Comparison of ENCODE assay signal across 12 mouse cellular contexts in the genomic region with DNA sequence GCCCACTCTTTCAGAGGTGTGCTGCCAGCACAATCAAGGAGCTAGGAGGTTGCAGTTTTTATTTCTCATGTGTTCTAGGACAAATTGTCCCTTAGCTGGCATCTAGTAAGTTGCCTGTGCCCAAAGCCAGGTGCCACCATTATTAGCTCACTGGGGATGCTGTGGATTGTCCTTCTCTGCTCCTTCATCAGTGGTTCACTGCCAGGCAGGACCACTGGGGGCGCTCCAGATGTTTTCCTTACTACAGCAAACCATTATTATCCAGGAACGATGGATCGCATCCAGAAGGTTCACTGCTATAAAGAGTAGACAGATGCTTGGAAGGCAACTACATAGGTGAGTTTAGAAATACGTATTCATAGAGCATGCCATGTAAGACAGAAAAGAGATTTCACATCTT. TPM values are rescaled to one million over a fixed set of nuclear protein-coding genes. Genes with fewer than 3 reads are reported as not detected.
DNase-seq lines count a peak whose midpoint lies in the region; ATAC-seq and TF ChIP-seq lines count a peak whose summit lies in the region.
"Had no signal": no experiment of that assay in that cellular context is flagged by ENCODE, and none has a peak within 500 bp of the region (broad histone marks: within the 10 kb centered on the region; RNA-seq: fewer than 3 reads in every experiment).

No protein-coding gene starts in this region.

- no peaks in the 10 kb centered on the region for H3K36me3 ChIP-seq in CH12.LX (replicated peaks in 1 of 2; ENCODE audit: control insufficient read depth in 1 of 2, insufficient read depth in 1 of 2, low read length in 1 of 2)
- H3K36me3 ChIP-seq: heart, embryonic 13.5 days; liver, embryonic 13.5 days had no signal

- H3K27ac ChIP-seq in CH12.LX (ENCODE audit: insufficient read depth, low read depth) = no peak overlapping the region
- H3K27ac ChIP-seq: heart, embryonic 13.5 days; liver, embryonic 13.5 days; macrophage had no signal

- peaks cover 0 to 16% of the 10 kb centered on the region in 2 experiments; a peak in 2 of 4 replicates for H3K4me1 ChIP-seq in CH12.LX (ENCODE audit: control insufficient read depth in 1 of 2, insufficient read depth in 2 of 2)
- H3K4me1 ChIP-seq: heart, embryonic 13.5 days; liver, embryonic 13.5 days had no signal

- H3K4me3 ChIP-seq in CH12.LX (replicated peaks in 1 of 3; ENCODE audit: low read depth in 2 of 3, low read length in 2 of 3, poor library complexity in 1 of 3) = no peak overlapping the region
- H3K4me3 ChIP-seq: heart, embryonic 13.5 days; liver, embryonic 13.5 days; myocyte had no signal

- TF ChIP-seq RAD21 in CH12.LX (IDR thresholded peaks at IDR 0.05; ENCODE audit: low read depth, low read length) = peak; percentile 34

- no peak overlapping the region for H3K4me2 ChIP-seq in CH12.LX (ENCODE audit: insufficient read depth, low read depth, poor library complexity, severe bottlenecking)
- H3K4me2 ChIP-seq: heart, embryonic 13.5 days; liver, embryonic 13.5 days had no signal

- intact Hi-C loops in left cerebral cortex, postnatal 4 days (cut with DNase I) = loop anchor here (10.0 kb wide), 2 partner anchors 178 to 308 kb away; no protein-coding TSS in a partner anchor

- no peak for ATAC-seq in Patski

- peak; percentile 8 for DNase-seq in heart, postnatal 4 days
- DNase-seq in heart, adult 8-10 months (ENCODE audit: low spot score) = no peak
- DNase-seq in left cerebral cortex, postnatal 4 days = peak; percentile 10
- DNase-seq in left cerebral cortex, adult 11 months (ENCODE audit: low spot score) = no peak
- no peak for DNase-seq in CH12.LX (ENCODE audit: extremely low read depth)
- DNase-seq in Patski (ENCODE audit: low read depth, low spot score) = no peak
- no peak for DNase-seq in adrenal gland, postnatal 25 days
- DNase-seq: adrenal gland, adult 8-10 months; liver, embryonic 13.5 days had no signal

- in situ Hi-C loops in CH12.LX (cut with MboI; ENCODE audit: low pct_ligation_motif_present, low pct_unique_long_range_greater_than_20kb, low sequenced_read_pairs) = loop anchor here (10.0 kb wide), 1 partner anchor 178 kb away; no protein-coding TSS in a partner anchor
- in situ Hi-C loops in Patski (cut with MboI; ENCODE audit: low pct_unique_long_range_greater_than_20kb) = no loop called here

- dilution Hi-C loops in CH12.LX (cut with MboI; ENCODE audit: extremely low pct_ligation_motif_present, extremely low pct_unique_long_range_greater_than_20kb, low sequenced_read_pairs) = no loop called here

- CTCF ChIA-PET in Patski (lab: Charles Lee) = no interaction called here

- H3K79me2 ChIP-seq in CH12.LX (replicated peaks; ENCODE audit: control insufficient read depth, extremely low read depth, insufficient read depth, poor library complexity, severe bottlenecking) = no peaks in the 10 kb centered on the region

- TF ChIP-seq POLR2A in CH12.LX (IDR thresholded peaks at IDR 0.05; ENCODE audit: low read depth, low read length) = no peak

- no peak overlapping the region for H3K9ac ChIP-seq in CH12.LX (ENCODE audit: insufficient read depth, low read depth)
- H3K9ac ChIP-seq: heart, embryonic 13.5 days; liver, embryonic 13.5 days had no signal

- POLR2A ChIA-PET in Patski (lab: Charles Lee) = no interaction called here

- TF ChIP-seq EP300 in CH12.LX (IDR thresholded peaks at IDR 0.05; ENCODE audit: low read length) = no peak

- peak; percentile 29 to 62; a peak in 2 of 4 replicates for TF ChIP-seq CTCF in CH12.LX (conservative IDR thresholded peaks at IDR 0.05 in 1 of 2, IDR thresholded peaks at IDR 0.05 in 1 of 2; ENCODE audit: low read depth in 2 of 2, low read length in 2 of 2)
- peak; percentile 47 for TF ChIP-seq CTCF in Patski (IDR thresholded peaks at IDR 0.05)

- no peaks in the 10 kb centered on the region for H3K9me3 ChIP-seq in CH12.LX (replicated peaks; ENCODE audit: low read length)
- H3K9me3 ChIP-seq: heart, embryonic 13.5 days; liver, embryonic 13.5 days had no signal

- no peaks in the 10 kb centered on the region for H3K27me3 ChIP-seq in CH12.LX (replicated peaks)
- H3K27me3 ChIP-seq in Patski = peaks cover 9% of the 10 kb centered on the region
- H3K27me3 ChIP-seq: heart, embryonic 13.5 days; liver, embryonic 13.5 days had no signal

TF ChIP-seq in CH12.LX, 34 proteins besides CTCF, POLR2A, EP300 and RAD21:
- TF ChIP-seq SMC3 (IDR thresholded peaks at IDR 0.05; ENCODE audit: low read depth, low read length) (peak; percentile 36), PAX5 (IDR thresholded peaks at IDR 0.05; ENCODE audit: low read length) (no peak)
TF ChIP-seq in CH12.LX: peak in this region for 1.

RNA-seq across cellular contexts. Expression of gene Npas3, which starts 25.7 kb away (rescaled TPM):
- 1 to 10 TPM; 2.4 to 3.2 TPM for total RNA-seq in heart, postnatal 4 days (2021)
- under 1 TPM; 0.05 to 0.20 (median 0.17) TPM for total RNA-seq in heart, adult 8-10 months (2022)
- total RNA-seq in left cerebral cortex, postnatal 4 days (2021) = 10 to 100 TPM; 43.7 to 47.4 TPM
- total RNA-seq in CH12.LX (2012; rRNA removed) = 0.71 TPM in 1 of 2 replicates, not detected in the other
- 0.07 and 0.13 TPM in 2 replicates for total RNA-seq in CH12.LX (2014; rRNA removed)
- 0.13 and 0.18 TPM in 2 replicates for polyA plus RNA-seq in CH12.LX (2012; ENCODE audit: insufficient read length, low read depth)
- polyA plus RNA-seq in Patski (2021) = 0.08 TPM
- 2.7 and 3.0 TPM in 2 replicates for total RNA-seq in adrenal gland, postnatal 25 days (2021)
- polyA plus RNA-seq: macrophage had no signal

Comparison
In these comparisons a context has a peak if more than half of its experiments do, and no peak if none do; other contexts are left out.
1. DNase-seq: peak in heart, postnatal 4 days (single experiment) and left cerebral cortex, postnatal 4 days (single experiment); none in heart, adult 8-10 months (single experiment), left cerebral cortex, adult 11 months (single experiment), CH12.LX (single experiment), Patski (single experiment) and adrenal gland, postnatal 25 days (single experiment).
2. RNA of gene Npas3, which starts 25.7 kb away (total RNA-seq): 43.7 to 47.4 TPM in left cerebral cortex, postnatal 4 days; 2.4 to 3.2 TPM in heart, postnatal 4 days, 2.7 to 3.0 TPM in adrenal gland, postnatal 25 days, 0.05 to 0.20 TPM in heart, adult 8-10 months and 0.07 to 0.71 TPM in CH12.LX; every median in the first group is over 10 times any median in the second.